Mouse (Mus musculus) myocyte (in vitro differentiated cells): Measurements from ENCODE around the gene Nr4a2. TPM values are rescaled to one million over a fixed set of nuclear protein-coding genes. Genes with fewer than 3 reads are reported as not detected.

Experiments
- H3K27me3 ChIP-seq: one replicate; pipeline ENCODE4 v1.6.1; 2011; ENCODE audit not compliant: control insufficient read depth, insufficient read depth, insufficient read length
- H3K36me3 ChIP-seq: one replicate; pipeline ENCODE4 v1.6.1; 2011; ENCODE audit not compliant: control insufficient read depth, insufficient read depth
- H3K4me2 ChIP-seq: one replicate; pipeline ENCODE4 v1.6.1; 2011; ENCODE audit warnings: low read depth, control low read depth
- H3K4me3 ChIP-seq: one replicate; pipeline ENCODE4 v1.5.1; 2011; ENCODE audit warnings: mild to moderate bottlenecking, control low read depth, moderate library complexity
- H3K79me2 ChIP-seq: one replicate; pipeline ENCODE4 v1.6.1; 2011; ENCODE audit not compliant: control insufficient read depth, insufficient read depth
- H3ac ChIP-seq: one replicate; pipeline ENCODE4 v1.6.1; 2011; ENCODE audit not compliant: control insufficient read depth, insufficient read length
- CEBPB ChIP-seq: IDR thresholded peaks from 2 replicates; pipeline ENCODE4 v1.6.1; 2011; ENCODE audit warnings: mild to moderate bottlenecking, moderate library complexity; ENCODE audit not compliant: poor library complexity, insufficient read depth, severe bottlenecking
- E2F4 ChIP-seq: IDR thresholded peaks from one replicate; pipeline ENCODE4 v1.6.1; 2011; ENCODE audit warnings: mild to moderate bottlenecking, control low read depth, moderate library complexity; ENCODE audit not compliant: insufficient read depth
- MAX ChIP-seq: IDR thresholded peaks from one replicate; pipeline ENCODE4 v1.6.1; 2011; ENCODE audit warnings: low read depth, mild to moderate bottlenecking, control low read depth
- MYOD1 ChIP-seq, 3 experiments: IDR thresholded peaks; one replicate each; pipeline ENCODE4 v1.6.1; 2011; ENCODE audit warnings: control low read depth in 2 of 3, low read depth in 2 of 3, mild to moderate bottlenecking in 2 of 3, moderate library complexity in 1 of 3; ENCODE audit not compliant: insufficient read length in 2 of 3, control insufficient read depth in 1 of 3
- MYOG ChIP-seq, 3 experiments: IDR thresholded peaks; one replicate each; pipeline ENCODE4 v1.6.1; 2011; ENCODE audit warnings: control low read depth in 2 of 3, low read depth in 2 of 3, mild to moderate bottlenecking in 2 of 3; ENCODE audit not compliant: insufficient read length in 2 of 3, control insufficient read depth in 1 of 3, insufficient read depth in 1 of 3
- POLR2A ChIP-seq: IDR thresholded peaks from one replicate; pipeline ENCODE4 v1.6.1; 2011; ENCODE audit warnings: low read depth, mild to moderate bottlenecking, control low read depth, moderate library complexity; ENCODE audit not compliant: insufficient read length
- POLR2AphosphoS2 ChIP-seq: IDR thresholded peaks from one replicate; pipeline ENCODE4 v1.6.1; 2011; ENCODE audit warnings: low read depth, control low read depth; ENCODE audit not compliant: insufficient read length
- REST ChIP-seq: IDR thresholded peaks from one replicate; pipeline ENCODE4 v1.6.1; 2011; ENCODE audit warnings: mild to moderate bottlenecking, control low read depth, moderate library complexity; ENCODE audit not compliant: insufficient read depth, insufficient read length
- SRF ChIP-seq: IDR thresholded peaks from one replicate; pipeline ENCODE4 v1.6.1; 2011; ENCODE audit warnings: low read depth; ENCODE audit not compliant: control insufficient read depth, insufficient read length
- TCF12 ChIP-seq: IDR thresholded peaks from one replicate; pipeline ENCODE4 v1.6.1; 2011; ENCODE audit warnings: mild to moderate bottlenecking, control low read depth; ENCODE audit not compliant: poor library complexity, insufficient read depth, severe bottlenecking
- TCF3 ChIP-seq: IDR thresholded peaks from one replicate; pipeline ENCODE4 v1.6.1; 2011; ENCODE audit warnings: low read depth, control low read depth; ENCODE audit not compliant: insufficient read length
- USF1 ChIP-seq: IDR thresholded peaks from one replicate; pipeline ENCODE4 v1.6.1; 2011; ENCODE audit warnings: low read depth, mild to moderate bottlenecking, control low read depth, moderate library complexity
- polyA plus RNA-seq: library from polyadenylated mRNA; unstranded; fragments of >200 nt; fragmentation: generic; extraction: Trizol; gene quantifications from one replicate; pipeline ENCODE4 v1.2.1, GENCODE M21; 2012; ENCODE audit warnings: missing spikeins

Gene Nr4a2
- 1.5 TPM for polyA plus RNA-seq

DNA sequence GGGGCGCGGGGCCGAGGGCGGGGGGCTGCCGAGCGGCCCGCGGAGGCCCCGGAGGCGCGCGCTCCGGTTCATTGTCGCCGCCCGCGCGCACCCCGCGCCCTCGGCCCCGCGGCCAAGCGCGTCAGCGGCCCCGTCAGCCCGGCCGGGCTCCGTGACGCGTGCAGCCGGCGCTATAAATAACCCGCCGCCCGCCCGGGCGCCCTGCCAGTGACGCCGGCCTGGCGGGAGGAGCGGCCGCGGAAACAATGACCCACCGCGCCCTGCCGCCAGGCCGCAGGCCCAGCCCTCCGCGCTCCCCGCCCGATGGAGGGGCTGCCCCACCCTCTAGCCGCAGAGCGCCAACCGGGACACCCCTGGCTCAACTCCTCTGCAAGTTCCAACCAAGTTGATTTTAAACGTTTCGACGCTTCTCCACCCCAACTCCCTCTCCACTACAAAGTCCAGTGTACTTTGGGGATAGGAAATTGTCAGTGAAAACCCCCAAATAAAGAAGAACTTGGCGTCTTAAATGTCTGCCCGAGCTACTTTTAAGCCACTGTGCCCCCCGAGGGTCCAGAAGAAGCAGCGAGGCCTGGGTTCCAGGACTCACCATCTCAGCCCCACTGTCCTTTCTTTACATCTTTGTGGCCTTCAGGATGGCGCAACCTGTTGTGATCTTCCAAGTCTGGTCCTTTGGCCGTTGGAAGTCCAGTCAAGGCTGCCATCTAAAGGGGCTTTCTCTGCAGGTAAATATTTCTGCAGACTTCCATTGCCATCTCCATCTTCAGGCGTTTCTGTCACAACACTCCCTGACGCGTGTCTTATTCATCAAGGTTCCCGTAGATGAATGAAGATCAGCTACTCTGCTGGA, at the start of gene Nr4a2:
Gene Nr4a2 (minus strand): TSS at position 13 of the 850 bp plus-strand sequence.
- peak within 1 kb of the TSS; percentile 80 for H3K4me3 ChIP-seq
- H3K4me2 ChIP-seq, result peak within 1 kb of the TSS; percentile 88
- no peaks in the 10 kb centered on the region for H3K36me3 ChIP-seq
- peaks cover 40% of the 10 kb centered on the region for H3K79me2 ChIP-seq
- TF ChIP-seq MAX, result no peak
- TF ChIP-seq MYOG (IDR thresholded peaks at IDR 0.05; ENCODE audit: control insufficient read depth in 1 of 3, insufficient read depth in 1 of 3, insufficient read length in 2 of 3, low read depth in 2 of 3), result peak in 1 of 3 experiments; percentile 46
- TF ChIP-seq SRF, result no peak
- TF ChIP-seq TCF12, result no peak
- no peak for TF ChIP-seq TCF3
- TF ChIP-seq CEBPB, result no peak
- TF ChIP-seq POLR2AphosphoS2, result peak; percentile 71
- TF ChIP-seq MYOD1 (IDR thresholded peaks at IDR 0.05; ENCODE audit: control insufficient read depth in 1 of 3, insufficient read length in 2 of 3, low read depth in 2 of 3), result peak in 1 of 3 experiments; percentile 25
- peak; percentile 86 for TF ChIP-seq POLR2A
- TF ChIP-seq USF1, result no peak
- TF ChIP-seq REST, result no peak
- no peak for TF ChIP-seq E2F4
- no peaks in the 10 kb centered on the region for H3K27me3 ChIP-seq
- H3ac ChIP-seq, result peak within 1 kb of the TSS; percentile 60

DNA sequence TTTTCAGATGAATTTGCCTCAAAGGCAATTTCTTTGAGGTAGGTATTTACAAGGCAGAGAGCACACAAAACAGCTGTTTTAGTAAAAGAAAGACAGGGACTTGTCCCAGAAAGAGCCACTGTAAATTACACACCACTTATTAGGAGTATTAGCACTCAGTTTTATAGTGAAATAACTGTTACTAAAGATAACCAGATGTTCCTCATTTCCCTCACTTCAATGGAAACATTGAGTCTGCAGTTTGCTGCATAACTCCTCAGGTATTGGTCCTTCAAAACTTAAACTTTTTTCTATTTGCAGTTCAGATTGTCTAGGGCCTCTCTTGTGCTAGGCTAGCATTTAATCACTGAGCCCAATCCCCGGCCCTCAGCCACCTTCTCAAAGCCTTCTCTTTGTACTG, 41.6 kb upstream of the Nr4a2 start:
- Histone ChIP-seq H3K4me3 (no peak overlapping the region), H3K79me2 (no peaks in the 10 kb centered on the region), H3ac (no peak overlapping the region), H3K4me2 (no peak overlapping the region), H3K36me3 (no peaks in the 10 kb centered on the region), H3K27me3 (no peaks in the 10 kb centered on the region)
- TF ChIP-seq TCF12 (no peak), E2F4 (no peak), USF1 (no peak), REST (no peak), MAX (no peak)

DNA sequence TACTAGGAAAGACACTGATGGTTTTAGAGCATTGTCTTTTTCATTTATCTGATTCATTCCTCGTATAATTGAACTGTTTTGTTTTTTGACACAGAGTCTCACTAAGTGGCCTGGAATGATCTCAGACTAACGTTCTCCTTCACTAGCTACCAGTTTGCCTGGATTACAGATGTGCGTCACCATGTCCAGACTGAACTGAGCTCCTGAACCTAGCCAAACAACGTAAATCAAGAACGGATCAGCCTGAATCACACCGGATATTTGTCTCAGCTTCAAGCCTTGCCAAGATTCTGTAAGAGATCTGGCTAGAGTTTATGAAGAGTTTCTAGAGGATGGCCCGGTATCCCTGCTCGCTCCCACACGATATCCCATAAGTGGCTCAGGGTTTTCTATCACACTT, 33.0 kb upstream of the Nr4a2 start:
- Histone ChIP-seq H3K79me2 (no peaks in the 10 kb centered on the region), H3ac (no peak overlapping the region), H3K4me2 (peak overlapping the region; percentile 83), H3K36me3 (no peaks in the 10 kb centered on the region), H3K4me3 (no peak overlapping the region), H3K27me3 (no peaks in the 10 kb centered on the region)
- no peak for TF ChIP-seq REST
- 0 out of 2 replicates have a peak, but pooled peaks have one; percentile 3 for TF ChIP-seq CEBPB
- no peak for TF ChIP-seq TCF12
- no peak for TF ChIP-seq POLR2AphosphoS2

DNA sequence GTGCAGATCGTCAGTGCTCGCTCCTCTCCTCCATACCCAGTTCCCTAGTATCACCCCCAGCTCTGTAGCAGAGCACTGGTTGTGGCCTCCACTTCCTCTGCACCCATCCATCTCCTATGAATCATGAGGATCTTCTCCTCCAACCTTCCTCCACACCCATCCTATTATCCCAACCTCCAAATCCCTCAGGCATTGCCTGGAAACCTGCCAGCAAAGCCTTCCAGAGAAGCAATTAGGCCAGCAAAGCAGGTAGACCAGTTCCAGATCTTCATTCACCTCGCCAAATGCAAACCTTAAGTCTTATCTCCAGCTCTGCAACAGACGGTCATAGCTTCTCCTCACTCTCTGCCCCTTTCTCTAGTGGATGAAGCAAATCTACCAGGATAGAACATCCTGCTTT, 26.0 kb upstream of the Nr4a2 start:
- no peak for TF ChIP-seq SRF
- no peak for TF ChIP-seq REST
- no peak for TF ChIP-seq MYOG (IDR thresholded peaks at IDR 0.05; ENCODE audit: control insufficient read depth in 1 of 3, insufficient read depth in 1 of 3, insufficient read length in 2 of 3, low read depth in 2 of 3)
- no peak for TF ChIP-seq E2F4
- no peak for TF ChIP-seq TCF3
- TF ChIP-seq MAX, result no peak
- no peaks in the 10 kb centered on the region for H3K79me2 ChIP-seq
- no peaks in the 10 kb centered on the region for H3K27me3 ChIP-seq
- no peak overlapping the region for H3ac ChIP-seq
- H3K4me2 ChIP-seq, result no peak overlapping the region
- H3K4me3 ChIP-seq, result no peak overlapping the region
- H3K36me3 ChIP-seq, result no peaks in the 10 kb centered on the region

DNA sequence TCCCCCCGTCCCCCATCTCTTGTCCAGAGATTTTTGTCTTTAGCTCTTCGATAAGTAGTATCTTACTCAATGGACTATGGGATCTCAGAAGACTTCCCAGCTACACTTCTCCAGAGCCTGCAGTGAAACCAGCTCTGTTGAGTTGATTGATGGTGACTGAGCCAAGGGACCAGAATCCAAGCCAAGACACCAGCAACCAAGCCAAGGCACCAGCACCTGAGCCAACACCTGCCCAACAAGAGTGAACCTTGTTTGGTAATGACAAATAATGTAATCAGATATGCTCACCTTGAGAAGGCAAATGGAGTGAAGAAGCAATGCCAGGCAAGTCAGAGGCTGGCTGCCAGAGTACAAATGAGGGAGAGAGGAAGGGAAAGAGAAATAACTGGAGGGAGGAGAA, 24.4 kb upstream of the Nr4a2 start:
- no peaks in the 10 kb centered on the region for H3K79me2 ChIP-seq
- H3K4me2 ChIP-seq, result no peak overlapping the region
- no peak overlapping the region for H3ac ChIP-seq
- TF ChIP-seq MAX (no peak), E2F4 (no peak), REST (no peak), SRF (no peak), USF1 (no peak), TCF3 (no peak), POLR2A (no peak), MYOD1 (IDR thresholded peaks at IDR 0.05; ENCODE audit: control insufficient read depth in 1 of 3, insufficient read length in 2 of 3, low read depth in 2 of 3) (no peak), POLR2AphosphoS2 (no peak), MYOG (IDR thresholded peaks at IDR 0.05; ENCODE audit: control insufficient read depth in 1 of 3, insufficient read depth in 1 of 3, insufficient read length in 2 of 3, low read depth in 2 of 3) (no peak), CEBPB (no peak), TCF12 (no peak)
- H3K4me3 ChIP-seq, result no peak overlapping the region
- no peaks in the 10 kb centered on the region for H3K27me3 ChIP-seq
- no peaks in the 10 kb centered on the region for H3K36me3 ChIP-seq
